Mouse (Mus musculus) heart, embryonic 15.5 days (tissue): Measurements from ENCODE around the gene Ttc32. TPM values are rescaled to one million over a fixed set of nuclear protein-coding genes. Genes with fewer than 3 reads are reported as not detected.
A peak's percentile ranks its signal among the peaks of the same experiment; 100 is the strongest.

Source experiments
- ATAC-seq: fragments of 200-750 bp; cut with Nextera tagmentation; replicated peaks from 2 replicates; pipeline ENCODE4 v1.8.0; 2017; ENCODE audit warnings: low read depth, moderate TSS enrichment; ENCODE audit not compliant: insufficient number of reproducible peaks, insufficient read depth, low FRiP score
- H3K27ac ChIP-seq: fragments of 300-500 bp; sonication (generic); 2 replicates; pipeline ENCODE4 v1.5.1; 2015; ENCODE audit warnings: mild to moderate bottlenecking, inconsistent platforms
- H3K27me3 ChIP-seq: fragments of 300-500 bp; sonication (generic); 2 replicates; pipeline ENCODE4 v1.6.1; 2015; ENCODE audit warnings: inconsistent platforms
- H3K36me3 ChIP-seq: fragments of 300-500 bp; sonication (generic); 2 replicates; pipeline ENCODE4 v1.6.1; 2015; ENCODE audit warnings: mild to moderate bottlenecking, inconsistent platforms
- H3K4me1 ChIP-seq: fragments of 300-500 bp; sonication (generic); replicated peaks from 2 replicates; pipeline ENCODE4 v1.6.1; 2015; ENCODE audit warnings: inconsistent platforms
- H3K4me2 ChIP-seq: fragments of 300-500 bp; sonication (generic); 2 replicates; pipeline ENCODE4 v1.6.1; 2015; ENCODE audit warnings: inconsistent platforms, mild to moderate bottlenecking, moderate library complexity
- H3K4me3 ChIP-seq: fragments of 300-500 bp; sonication (generic); 2 replicates; pipeline ENCODE4 v1.5.1; 2015; ENCODE audit warnings: mild to moderate bottlenecking, inconsistent platforms
- H3K9ac ChIP-seq: fragments of 300-500 bp; sonication (generic); 2 replicates; pipeline ENCODE4 v1.6.1; 2015; ENCODE audit warnings: mild to moderate bottlenecking, inconsistent platforms
- H3K9me3 ChIP-seq: fragments of 300-500 bp; sonication (generic); replicated peaks from 2 replicates; pipeline ENCODE4 v1.6.1; 2016; ENCODE audit warnings: inconsistent platforms
- WGBS: fragments of 180-500 bp; shearing (Covaris S2); methylation state at CpG from one replicate; pipeline ENCODE4 v1.1.7; 2015; ENCODE audit warnings: mixed read lengths; 5-methylcytosine and 5-hydroxymethylcytosine counted together
- polyA plus RNA-seq: library from polyadenylated mRNA; unstranded; fragments of >200 nt; fragmentation: Nextera tagmentation; extraction: Ambion mirVana; gene quantifications from 2 replicates; pipeline ENCODE4 v1.2.1, GENCODE M21; 2015

The Ttc32 gene
- polyA plus RNA-seq: 14.4 and 17.4 TPM in 2 replicates

GRCm38 (mm10) chr12:9029888-9030723 lies at the start of gene Ttc32:
Gene Ttc32, plus strand, starts transcription at chr12:9029997.
- WGBS: under 1% methylated on average over 69 of the region's 69 CpGs
- peak within 1 kb of the TSS; percentile 67 for H3K4me3 ChIP-seq
- peaks cover 10% of the 10 kb centered on the region; the same call in 1 of the 2 replicates for H3K4me1 ChIP-seq

GRCm38 (mm10) chr12:8993231-8993630 lies 36.6 kb upstream of the Ttc32 start:
- no peaks in the 10 kb centered on the region for H3K36me3 ChIP-seq
- H3K4me2 ChIP-seq: no peak overlapping the region
- H3K9me3 ChIP-seq: no peaks in the 10 kb centered on the region
- H3K4me3 ChIP-seq: no peak overlapping the region
- no peak overlapping the region for H3K9ac ChIP-seq
- ATAC-seq: no peak
- 71% methylated on average over 8 of the region's 8 CpGs for WGBS
- no peaks in the 10 kb centered on the region for H3K4me1 ChIP-seq
- H3K27me3 ChIP-seq: no peaks in the 10 kb centered on the region
- H3K27ac ChIP-seq: no peak overlapping the region

More at GRCm38 (mm10) chr12:9029888-9030723, at the start of gene Ttc32:
- H3K4me2 ChIP-seq: peak within 1 kb of the TSS; percentile 69
- peak within 1 kb of the TSS; percentile 96 for H3K27ac ChIP-seq
- ATAC-seq: peak; percentile 96
- no peaks in the 10 kb centered on the region for H3K36me3 ChIP-seq
- no peaks in the 10 kb centered on the region for H3K9me3 ChIP-seq
- peak within 1 kb of the TSS; percentile 88 for H3K9ac ChIP-seq
- no peaks in the 10 kb centered on the region for H3K27me3 ChIP-seq

- Histone ChIP-seq H3K4me1 (no peaks in the 10 kb centered on the region), H3K27ac (no peak overlapping the region), H3K9me3 (no peaks in the 10 kb centered on the region), H3K36me3 (no peaks in the 10 kb centered on the region), H3K4me2 (no peak overlapping the region), H3K4me3 (no peak overlapping the region), H3K27me3 (no peaks in the 10 kb centered on the region), H3K9ac (no peak overlapping the region)
- ATAC-seq: no peak
- 82% methylated on average over 4 of the region's 4 CpGs for WGBS
Observed at GRCm38 (mm10) chr12:8998318-8998717, 31.5 kb upstream of the Ttc32 start.

GRCm38 (mm10) chr12:9002038-9002648 lies 27.7 kb upstream of the Ttc32 start:
- H3K36me3 ChIP-seq: no peaks in the 10 kb centered on the region
- H3K9ac ChIP-seq: no peak overlapping the region
- ATAC-seq: no peak
- H3K27ac ChIP-seq: no peak overlapping the region
- H3K4me1 ChIP-seq: no peaks in the 10 kb centered on the region
- H3K27me3 ChIP-seq: no peaks in the 10 kb centered on the region
- no peak overlapping the region for H3K4me2 ChIP-seq
- no peaks in the 10 kb centered on the region for H3K9me3 ChIP-seq
- no peak overlapping the region for H3K4me3 ChIP-seq
- 16% methylated on average over 5 of the region's 5 CpGs for whole genome bisulfite sequencing

GRCm38 (mm10) chr12:9007146-9007545 lies 22.7 kb upstream of the Ttc32 start:
- 59% methylated on average over 4 of the region's 4 CpGs for WGBS
- Histone ChIP-seq H3K27me3 (no peaks in the 10 kb centered on the region), H3K9me3 (no peaks in the 10 kb centered on the region), H3K4me1 (0 out of 2 replicates have a peak, but pooled peaks cover 2% of the 10 kb centered on the region), H3K36me3 (no peaks in the 10 kb centered on the region), H3K9ac (no peak overlapping the region), H3K4me2 (no peak overlapping the region), H3K4me3 (no peak overlapping the region), H3K27ac (no peak overlapping the region)
- ATAC-seq: no peak

GRCm38 (mm10) chr12:9007811-9008210 lies 22.0 kb upstream of the Ttc32 start:
- H3K4me3 ChIP-seq: no peak overlapping the region
- H3K27me3 ChIP-seq: no peaks in the 10 kb centered on the region
- H3K9ac ChIP-seq: no peak overlapping the region
- no peak overlapping the region for H3K27ac ChIP-seq
- peaks cover 5% of the 10 kb centered on the region; the same call in 1 of the 2 replicates for H3K36me3 ChIP-seq
- H3K9me3 ChIP-seq: no peaks in the 10 kb centered on the region
- H3K4me1 ChIP-seq: 0 out of 2 replicates have a peak, but pooled peaks cover 2% of the 10 kb centered on the region
- ATAC-seq: no peak
- H3K4me2 ChIP-seq: no peak overlapping the region
- WGBS: 86% methylated on average over 6 of the region's 6 CpGs

- H3K27ac ChIP-seq: no peak overlapping the region
- peaks cover 7% of the 10 kb centered on the region; the same call in 1 of the 2 replicates for H3K36me3 ChIP-seq
- no peaks in the 10 kb centered on the region for H3K27me3 ChIP-seq
- no peak for ATAC-seq
- WGBS: 50% methylated on average over 4 of the region's 4 CpGs
- no peaks in the 10 kb centered on the region for H3K9me3 ChIP-seq
- no peak overlapping the region for H3K9ac ChIP-seq
- no peak overlapping the region for H3K4me2 ChIP-seq
- no peak overlapping the region for H3K4me3 ChIP-seq
- H3K4me1 ChIP-seq: 0 out of 2 replicates have a peak, but pooled peaks cover 2% of the 10 kb centered on the region
Observed at GRCm38 (mm10) chr12:9010311-9010710, 19.5 kb upstream of the Ttc32 start.

GRCm38 (mm10) chr12:9016376-9016775 lies 13.4 kb upstream of the Ttc32 start:
- ATAC-seq: no peak
- no peak overlapping the region for H3K27ac ChIP-seq
- WGBS: 92% methylated on average over 9 of the region's 9 CpGs
- H3K4me2 ChIP-seq: no peak overlapping the region
- H3K9ac ChIP-seq: no peak overlapping the region
- peaks cover 7% of the 10 kb centered on the region; the same call in 1 of the 2 replicates for H3K36me3 ChIP-seq
- no peaks in the 10 kb centered on the region for H3K9me3 ChIP-seq
- no peak overlapping the region for H3K4me3 ChIP-seq
- H3K27me3 ChIP-seq: no peaks in the 10 kb centered on the region
- H3K4me1 ChIP-seq: no peaks in the 10 kb centered on the region

GRCm38 (mm10) chr12:9020431-9020830 lies 9.4 kb upstream of the Ttc32 start:
- no peaks in the 10 kb centered on the region for H3K4me1 ChIP-seq
- ATAC-seq: no peak
- no peak overlapping the region for H3K9ac ChIP-seq
- H3K4me3 ChIP-seq: no peak overlapping the region
- 90% methylated on average over 8 of the region's 8 CpGs for WGBS
- H3K36me3 ChIP-seq: no peaks in the 10 kb centered on the region; the same call in 1 of the 2 replicates
- no peak overlapping the region for H3K27ac ChIP-seq
- H3K27me3 ChIP-seq: no peaks in the 10 kb centered on the region
- no peak overlapping the region for H3K4me2 ChIP-seq
- H3K9me3 ChIP-seq: no peaks in the 10 kb centered on the region

- Histone ChIP-seq H3K27me3 (no peaks in the 10 kb centered on the region), H3K4me3 (no peak overlapping the region), H3K36me3 (no peaks in the 10 kb centered on the region; the same call in 1 of the 2 replicates), H3K4me1 (no peaks in the 10 kb centered on the region), H3K9ac (no peak overlapping the region), H3K27ac (no peak overlapping the region), H3K9me3 (no peaks in the 10 kb centered on the region), H3K4me2 (no peak overlapping the region)
- no peak for ATAC-seq
- 63% methylated on average over 3 of the region's 3 CpGs for WGBS
Observed at GRCm38 (mm10) chr12:9020986-9021385, 8.8 kb upstream of the Ttc32 start.

- H3K4me3 ChIP-seq: no peak overlapping the region
- no peak for ATAC-seq
- H3K4me1 ChIP-seq: no peaks in the 10 kb centered on the region
- H3K27me3 ChIP-seq: no peaks in the 10 kb centered on the region
- no peaks in the 10 kb centered on the region for H3K36me3 ChIP-seq
- WGBS: 49% methylated on average over 4 of the region's 4 CpGs
- no peak overlapping the region for H3K27ac ChIP-seq
- no peak overlapping the region for H3K4me2 ChIP-seq
- no peaks in the 10 kb centered on the region for H3K9me3 ChIP-seq
- no peak overlapping the region for H3K9ac ChIP-seq
Observed at GRCm38 (mm10) chr12:9023031-9023430, 6.8 kb upstream of the Ttc32 start.
